Mouse (Mus musculus): ENCODE results near the gene Tspan15. TPM values are rescaled to one million over a fixed set of nuclear protein-coding genes. Genes with fewer than 3 reads are reported as not detected.

Tspan15 gene
- total RNA-seq, 2 experiments from 2014 or later, result 3.5 to 6.4 TPM

DNA sequence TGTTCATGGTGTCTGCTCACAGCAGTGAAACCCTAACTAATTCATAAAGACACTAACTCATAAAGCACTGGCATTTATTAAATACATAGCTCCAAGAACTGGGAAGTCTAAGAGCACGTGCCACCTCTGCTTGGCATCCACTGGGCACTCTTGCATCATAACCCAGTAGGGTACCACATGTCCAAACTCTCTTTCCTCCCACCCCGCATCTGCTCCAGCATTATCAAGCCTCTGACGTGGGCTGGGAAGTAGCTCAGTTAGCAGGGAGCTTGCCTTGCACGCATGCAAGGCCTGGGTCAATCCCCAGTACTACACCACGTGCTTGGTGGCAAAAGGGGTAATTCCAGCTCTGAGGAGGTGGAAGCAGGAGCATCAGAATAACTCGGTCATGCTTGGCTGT is 5.1 kb upstream of the Tspan15 start:
- no peak for DNase-seq
- intact Hi-C loops (cut with DNase I), result no loop called here

DNA sequence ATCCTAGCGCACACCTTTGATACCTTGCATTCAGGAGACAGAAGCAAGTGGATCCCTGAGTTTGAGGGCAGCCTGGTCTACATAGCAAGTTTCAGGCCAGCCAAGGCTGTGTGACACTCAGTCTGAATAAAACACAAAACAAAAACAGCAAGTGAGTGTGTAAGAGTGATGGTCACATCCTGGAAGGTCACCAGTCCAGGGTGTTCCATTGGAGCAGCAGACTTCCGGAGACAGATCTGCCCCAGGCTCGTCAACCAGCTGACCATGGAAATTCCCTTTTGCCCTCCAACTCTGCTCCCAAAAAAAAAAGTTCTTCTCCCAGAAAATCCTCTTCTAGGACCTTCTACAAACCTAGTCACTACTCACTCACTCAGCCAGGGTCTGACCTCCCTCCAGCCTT is 760 bp upstream of the Tspan15 start:
- intact Hi-C loops (cut with DNase I), result no loop called here
- no peak for DNase-seq

DNA sequence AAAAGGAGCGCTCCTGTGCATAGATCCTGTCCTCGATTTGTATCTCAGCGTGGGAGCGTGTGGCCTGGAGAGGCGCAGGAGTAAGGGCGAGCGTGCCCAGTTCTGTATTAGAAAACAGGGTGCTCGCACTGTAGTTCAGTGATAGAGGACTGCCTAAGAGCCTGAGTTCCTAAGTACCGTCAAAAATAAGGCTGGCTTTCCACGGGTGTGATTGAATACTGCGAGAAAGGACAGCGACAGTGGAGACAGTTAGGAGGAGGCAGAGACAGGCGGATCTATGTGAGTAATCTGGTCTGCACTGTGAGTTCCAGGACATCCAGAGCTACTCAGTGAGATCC is 313 bp upstream of the Tspan15 start:
- no peak for DNase-seq
- intact Hi-C loops (cut with DNase I), result no loop called here

DNA sequence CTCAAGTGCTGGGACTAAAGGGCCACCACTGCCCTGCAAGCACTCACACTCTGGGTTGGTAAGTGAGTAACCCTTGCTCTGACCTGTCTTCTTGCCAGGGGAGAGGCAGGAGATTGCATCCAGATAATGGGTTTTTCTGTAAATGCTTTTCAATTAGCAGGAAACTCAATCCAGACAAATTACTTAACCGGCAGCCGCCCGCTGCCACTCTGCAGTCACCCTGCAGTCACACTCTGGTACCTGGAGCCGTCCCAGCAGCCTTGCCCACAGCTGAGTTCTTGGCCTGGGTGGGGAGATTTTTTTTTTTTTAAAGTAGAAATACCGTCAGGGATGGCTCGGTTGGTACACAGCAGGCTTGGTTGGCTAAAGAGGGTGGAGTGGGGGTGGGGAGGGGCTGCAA is 2.9 kb downstream of the Tspan15 start:
- DNase-seq, result no peak
- intact Hi-C loops (cut with DNase I), result no loop called here

DNA sequence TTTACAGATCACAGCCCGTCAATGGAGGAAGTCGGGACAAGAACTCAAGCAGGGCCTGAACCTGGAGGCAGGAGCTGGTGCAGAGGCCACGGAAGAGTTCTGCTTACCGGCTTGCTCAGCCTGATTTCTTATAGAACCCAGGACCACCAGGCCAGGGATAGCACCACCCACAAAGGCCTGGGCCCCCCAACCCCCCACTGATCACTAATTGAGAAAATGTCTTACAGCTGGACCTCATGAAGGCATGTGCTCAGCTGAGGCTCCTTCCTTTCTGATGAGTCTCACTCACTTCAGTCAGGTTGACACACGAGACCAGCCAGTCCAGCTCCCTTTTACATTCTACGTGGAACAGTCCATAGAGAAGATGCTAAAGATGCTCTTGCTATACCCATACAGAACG is 5.2 kb downstream of the Tspan15 start:
- intact Hi-C loops (cut with DNase I), result no loop called here
- DNase-seq, result no peak

DNA sequence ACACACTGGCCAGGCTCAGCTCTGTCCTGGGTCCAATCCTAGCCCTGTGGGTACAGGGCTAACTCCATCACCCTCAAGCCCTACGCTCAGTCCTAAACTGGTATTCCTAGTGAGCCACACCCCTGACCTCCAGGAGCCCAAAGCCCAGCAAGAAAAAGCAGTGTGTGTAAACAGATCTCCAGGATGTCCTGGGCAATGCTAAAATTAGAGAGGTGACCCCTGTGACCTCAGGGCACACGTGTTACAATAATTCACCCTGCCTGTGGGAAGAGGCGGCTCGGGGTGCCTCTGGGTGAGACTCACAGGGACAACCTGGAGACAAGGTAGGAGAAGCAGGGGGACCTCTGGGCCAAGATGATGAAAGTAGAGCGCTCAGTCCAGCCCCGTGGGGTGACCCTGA is 6.8 kb downstream of the Tspan15 start:
- intact Hi-C loops (cut with DNase I), result no loop called here
- DNase-seq, result no peak

DNA sequence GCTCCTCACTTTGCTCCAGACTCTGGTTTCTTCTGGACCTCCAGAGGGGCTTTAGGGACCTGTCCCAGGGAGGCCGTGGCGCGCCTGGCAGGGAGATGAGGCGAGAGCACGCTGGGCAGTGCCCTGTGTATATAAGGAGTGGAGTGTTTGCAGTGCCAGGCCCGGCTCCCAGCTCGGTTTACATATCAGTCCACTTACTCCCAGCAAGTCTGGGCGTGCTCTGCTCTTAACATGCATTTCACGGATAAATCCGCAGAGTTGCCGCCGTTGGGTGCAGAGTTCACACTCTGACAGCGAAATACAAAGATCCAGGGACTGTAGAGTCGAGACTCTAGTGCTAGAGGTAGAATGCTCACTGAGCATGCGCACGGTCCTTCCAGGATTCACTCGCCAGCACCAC is 8.3 kb downstream of the Tspan15 start:
- intact Hi-C loops (cut with DNase I), result no loop called here
- DNase-seq, result no peak

DNA sequence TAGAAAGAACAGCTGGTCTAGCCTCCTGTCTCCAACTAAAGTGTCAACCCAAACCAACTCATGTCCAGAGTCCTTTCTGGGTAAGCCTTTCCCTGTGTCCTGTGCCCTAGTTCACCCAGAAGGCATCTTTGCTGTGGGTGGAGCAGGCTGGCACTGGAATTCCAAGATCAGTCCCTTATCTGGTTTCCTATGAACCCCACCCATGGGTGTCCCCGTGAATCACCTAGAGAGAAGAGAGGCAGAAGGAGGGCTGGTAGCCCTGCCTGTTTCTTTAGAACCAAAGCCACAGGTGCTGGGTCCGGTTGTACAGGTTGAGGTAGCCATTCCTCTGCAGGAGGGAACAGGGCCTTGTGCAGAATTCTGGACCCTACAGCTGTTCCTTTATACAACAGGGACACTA is 9.4 kb downstream of the Tspan15 start:
- no peak for DNase-seq
- intact Hi-C loops (cut with DNase I), result no loop called here

DNA sequence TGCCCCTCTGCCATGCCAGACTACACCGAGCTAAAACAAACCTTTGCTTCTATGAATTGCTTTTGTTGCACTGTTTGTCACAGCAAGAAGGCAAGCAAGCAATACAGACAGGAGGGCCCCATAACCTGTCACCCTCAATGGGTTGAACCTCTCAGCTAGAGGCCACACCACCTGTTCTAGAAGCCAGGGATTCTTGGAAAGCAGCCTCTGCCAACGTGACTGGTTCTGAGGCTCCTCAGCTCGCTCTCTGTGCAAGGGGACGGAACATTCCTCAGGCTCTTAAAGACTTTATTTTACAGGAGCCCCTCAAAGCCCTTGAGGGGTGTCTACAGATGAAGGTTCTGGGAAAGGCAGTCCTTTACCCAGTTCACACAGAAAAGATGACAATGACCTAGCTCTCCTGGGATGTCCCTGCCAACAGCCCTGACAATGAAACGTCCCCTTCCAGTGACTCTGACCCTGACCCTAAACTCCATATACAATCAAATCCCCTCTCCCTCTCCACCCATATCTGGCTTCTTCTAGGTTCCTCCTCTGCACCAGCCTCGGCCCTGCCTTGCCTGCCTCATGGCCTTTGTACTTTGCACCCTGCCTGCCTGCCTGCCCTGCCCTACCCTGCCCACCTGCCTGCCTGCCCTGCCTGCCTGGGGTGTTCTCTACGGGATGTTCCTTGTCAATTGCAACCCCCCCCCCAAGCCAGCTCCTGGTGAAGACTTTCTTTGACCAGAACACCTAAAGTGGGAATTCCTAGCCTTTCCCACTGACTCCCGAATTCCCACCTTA is 10.1 kb downstream of the Tspan15 start:
- intact Hi-C loops (cut with DNase I), result no loop called here
- no peak for DNase-seq

DNA sequence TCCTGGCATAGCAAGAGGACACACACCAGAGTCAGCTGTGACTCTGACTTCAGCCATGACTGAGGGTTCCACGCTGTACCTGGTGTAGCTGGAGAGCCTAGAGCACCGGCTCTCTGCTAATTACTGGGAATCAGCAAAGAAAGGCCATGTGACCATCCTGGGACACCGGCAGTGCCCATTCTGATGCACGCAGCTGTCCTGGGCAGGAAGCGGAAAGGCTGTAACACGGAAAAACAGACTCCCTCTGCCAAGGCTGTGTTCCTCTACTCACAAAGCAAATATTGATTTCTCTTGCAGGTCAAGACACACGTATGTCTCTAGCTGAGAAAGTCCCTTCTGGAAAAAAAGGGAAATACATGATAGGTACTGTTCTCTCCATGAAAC is 12.3 kb downstream of the Tspan15 start:
- DNase-seq, result no peak

DNA sequence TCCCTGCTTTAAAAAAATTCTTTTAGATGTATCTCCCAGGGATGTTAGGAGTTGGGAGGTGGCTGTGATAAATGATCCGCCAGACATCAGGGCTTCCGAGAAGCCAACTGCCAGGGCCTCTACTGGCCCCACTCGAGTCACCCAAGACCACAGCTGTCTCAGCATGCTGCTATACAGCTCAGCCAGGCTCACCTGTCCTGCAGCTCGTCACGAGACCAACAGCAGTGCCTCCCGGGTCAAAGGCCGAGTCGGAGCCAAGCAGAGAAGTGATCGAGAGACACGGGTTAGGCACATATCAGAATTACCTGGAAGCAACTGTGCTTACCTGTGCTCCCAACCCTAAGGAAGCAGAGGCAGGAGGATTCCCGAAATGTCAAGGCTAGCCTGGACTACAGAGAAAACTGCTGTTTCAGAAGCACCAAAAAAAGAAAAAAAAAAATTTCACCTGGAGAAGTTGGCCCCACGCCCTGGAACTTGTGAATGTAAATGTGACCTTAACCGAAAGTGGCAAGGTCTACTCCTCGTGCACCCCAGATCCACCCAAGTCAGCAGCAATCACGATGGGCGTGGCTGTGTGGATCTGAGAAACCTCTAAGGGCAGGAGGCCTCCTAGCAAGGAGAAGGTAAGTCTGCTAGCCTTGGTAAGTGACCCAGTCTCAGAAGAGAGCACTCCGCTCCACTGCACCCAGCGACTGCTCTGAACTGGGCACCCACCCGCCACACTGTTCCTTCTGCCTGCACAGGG is 12.8 kb downstream of the Tspan15 start:
- intact Hi-C loops (cut with DNase I), result no loop called here
- no peak for DNase-seq

More for the DNA sequence above, 12.3 kb downstream of the Tspan15 start:
- intact Hi-C loops (cut with DNase I), result no loop called here

DNA sequence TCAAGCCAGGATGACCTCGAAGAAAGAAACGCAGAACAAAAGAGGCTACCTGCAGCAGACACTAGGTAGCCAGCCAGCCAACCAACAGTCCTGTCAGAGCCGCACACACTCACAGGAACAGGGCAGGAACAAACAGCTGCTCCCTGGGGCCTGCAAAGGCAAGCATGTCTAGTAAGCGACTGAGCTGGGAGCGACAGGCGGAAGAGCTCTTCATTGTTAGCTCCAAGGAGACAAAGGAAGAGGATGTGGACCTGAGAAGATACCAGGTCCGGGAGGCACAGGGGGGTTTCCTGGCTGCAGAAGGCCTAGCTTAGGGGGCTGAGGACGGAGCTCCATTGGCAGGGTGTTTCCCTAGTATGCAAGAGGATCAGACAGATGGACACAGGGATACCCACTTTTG is 13.9 kb downstream of the Tspan15 start:
- no peak for DNase-seq
- intact Hi-C loops (cut with DNase I), result no loop called here

DNA sequence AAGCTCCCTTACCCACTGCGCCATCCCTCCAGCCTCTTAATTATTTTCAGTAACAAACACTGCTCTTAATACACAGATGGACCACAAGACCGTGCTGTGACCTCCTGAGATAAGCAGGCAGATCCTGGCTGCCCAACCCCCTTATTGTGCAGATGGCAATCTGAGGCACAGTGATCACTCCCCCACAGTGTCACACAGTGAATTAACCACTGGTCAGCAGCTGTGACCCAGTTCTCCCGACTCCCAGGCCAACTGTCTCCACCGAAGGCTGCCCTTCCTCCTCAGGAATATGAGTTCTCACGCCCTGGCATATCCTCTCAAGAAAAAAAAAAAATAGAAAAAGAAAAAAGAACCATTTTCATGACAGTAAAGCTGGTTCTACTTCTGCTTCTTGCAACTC is 14.5 kb downstream of the Tspan15 start:
- intact Hi-C loops (cut with DNase I), result no loop called here
- no peak for DNase-seq

DNA sequence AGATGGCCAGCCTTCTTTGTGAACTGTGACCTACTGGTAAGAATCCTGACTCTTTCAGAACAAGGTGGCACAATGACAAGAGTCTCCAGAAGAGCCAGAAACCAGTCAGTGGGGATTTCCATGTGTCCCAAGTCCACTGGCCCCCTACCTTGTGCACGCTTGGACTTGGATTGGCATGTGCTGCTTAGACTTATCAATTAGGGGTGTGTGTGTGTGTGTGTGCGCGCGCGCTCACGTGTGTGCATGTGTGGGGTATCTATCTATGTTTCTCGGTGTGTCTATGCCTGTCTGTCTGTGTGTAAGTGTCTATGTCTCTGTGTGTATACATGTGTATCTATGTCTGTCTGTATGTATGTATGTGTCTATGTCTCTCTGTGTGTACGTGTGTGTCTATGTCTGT is 15.4 kb downstream of the Tspan15 start:
- no peak for DNase-seq
- intact Hi-C loops (cut with DNase I), result no loop called here

DNA sequence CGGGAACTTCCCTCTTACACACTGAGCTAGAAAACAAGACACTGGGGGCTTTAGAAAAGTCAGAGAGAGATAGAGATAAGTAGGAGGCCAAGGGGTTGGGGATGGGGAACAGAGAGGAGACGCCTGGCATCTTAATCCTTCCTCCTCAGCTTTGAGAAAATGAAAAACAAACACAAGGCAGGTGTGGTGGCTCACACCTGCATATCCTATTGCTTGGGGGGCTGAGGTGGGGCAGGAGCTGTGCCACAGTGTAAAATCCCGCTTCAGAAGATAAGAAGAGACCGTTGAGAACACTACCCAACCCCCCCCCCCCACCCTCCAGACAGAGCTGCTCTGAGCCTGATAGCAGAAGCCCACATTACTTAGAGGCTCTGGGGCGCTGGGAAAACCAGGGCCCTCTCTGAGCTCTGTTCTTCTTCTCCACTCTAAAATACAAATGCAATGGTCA is 15.9 kb downstream of the Tspan15 start:
- intact Hi-C loops (cut with DNase I), result no loop called here
- no peak for DNase-seq

DNA sequence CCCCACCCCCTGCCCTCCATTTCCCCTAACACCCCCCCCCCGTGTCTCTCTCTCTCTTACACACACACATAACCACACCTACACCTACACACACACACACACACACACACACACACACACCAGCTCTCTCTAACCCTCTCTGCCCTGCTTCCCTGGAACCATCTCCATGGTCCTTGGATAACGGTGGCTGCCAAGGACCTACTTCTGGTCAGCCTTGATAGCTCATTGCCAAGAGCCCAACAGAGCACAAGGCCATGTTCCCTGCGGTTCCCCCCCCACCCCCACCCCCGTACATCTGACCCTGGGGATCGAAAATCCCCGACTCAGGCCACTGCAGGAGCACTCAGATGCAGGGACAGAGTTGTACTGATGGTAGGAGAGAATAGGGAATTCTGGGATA is 19.7 kb downstream of the Tspan15 start:
- no peak for DNase-seq
- intact Hi-C loops (cut with DNase I), result no loop called here

DNA sequence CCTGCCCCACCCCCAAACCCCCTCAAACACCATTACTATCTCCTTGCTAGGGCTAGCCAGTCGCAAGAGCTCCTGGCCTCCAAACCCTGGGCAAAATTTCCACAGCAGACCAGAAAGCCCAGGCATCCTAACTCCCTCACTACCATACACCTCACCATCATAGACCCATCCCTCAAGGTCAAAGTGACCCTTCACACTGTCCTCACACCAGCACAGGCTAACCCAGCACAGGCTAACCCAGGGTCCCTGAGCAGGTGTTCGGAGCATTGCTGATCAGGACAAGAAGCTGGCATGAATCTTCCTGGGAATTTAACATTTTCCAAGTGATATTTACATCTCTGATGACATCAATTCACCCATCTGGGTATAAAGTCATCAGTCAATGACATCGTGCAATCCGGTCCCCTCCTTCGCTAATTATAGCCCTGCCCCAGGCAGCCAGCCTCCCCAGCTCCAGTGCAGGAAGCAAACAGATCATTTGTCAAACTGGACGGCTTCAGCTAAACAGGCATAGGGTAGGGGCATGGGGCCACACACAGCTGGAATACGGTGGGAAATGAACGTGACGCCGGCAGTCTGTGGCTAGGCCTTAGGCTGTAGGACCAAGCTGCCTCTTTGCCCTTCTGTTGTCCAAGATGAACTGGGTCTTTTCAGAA is 22.7 kb downstream of the Tspan15 start:
- intact Hi-C loops (cut with DNase I), result no loop called here
- no peak for DNase-seq

DNA sequence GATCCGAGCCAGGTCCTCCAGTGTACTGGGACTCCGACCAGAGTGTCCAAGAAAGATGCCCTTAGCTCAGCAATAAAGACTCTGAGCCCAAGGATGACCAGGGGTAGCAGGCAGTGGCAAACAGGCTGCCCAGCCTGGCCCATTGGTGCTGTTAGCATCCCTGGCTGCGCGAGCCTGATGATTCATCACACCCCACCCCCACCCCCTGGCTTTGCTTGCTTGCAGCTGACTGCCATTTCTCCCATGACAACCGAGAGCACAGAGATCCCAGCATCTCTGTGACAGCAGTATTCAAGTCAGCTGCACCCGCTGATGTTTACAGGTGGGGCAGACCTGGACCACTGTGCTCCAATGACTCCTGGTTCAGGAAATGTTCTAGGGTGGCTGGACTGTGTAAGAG is 28.5 kb downstream of the Tspan15 start:
- intact Hi-C loops (cut with DNase I), result no loop called here
- DNase-seq, result no peak

DNA sequence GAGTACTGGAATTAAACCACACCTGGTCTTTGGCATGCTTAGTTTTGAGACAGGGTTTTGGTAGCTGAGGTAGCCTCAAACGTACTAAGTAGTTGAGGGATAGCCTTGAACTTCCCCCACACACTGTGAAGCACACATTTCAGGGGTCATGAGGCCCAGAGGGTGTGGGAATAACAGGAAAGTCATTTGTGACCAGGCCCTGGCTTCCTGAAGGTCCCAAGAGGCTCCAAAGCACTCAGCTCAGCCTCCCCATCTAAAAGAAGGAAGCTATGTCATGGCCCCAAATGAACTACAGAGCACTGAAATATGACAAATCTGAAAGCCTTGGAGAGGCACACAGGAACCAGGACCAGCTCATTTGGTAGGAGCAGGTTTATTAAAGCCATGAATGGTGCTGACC is 32.2 kb downstream of the Tspan15 start:
- no peak for DNase-seq
- intact Hi-C loops (cut with DNase I), result no loop called here

DNA sequence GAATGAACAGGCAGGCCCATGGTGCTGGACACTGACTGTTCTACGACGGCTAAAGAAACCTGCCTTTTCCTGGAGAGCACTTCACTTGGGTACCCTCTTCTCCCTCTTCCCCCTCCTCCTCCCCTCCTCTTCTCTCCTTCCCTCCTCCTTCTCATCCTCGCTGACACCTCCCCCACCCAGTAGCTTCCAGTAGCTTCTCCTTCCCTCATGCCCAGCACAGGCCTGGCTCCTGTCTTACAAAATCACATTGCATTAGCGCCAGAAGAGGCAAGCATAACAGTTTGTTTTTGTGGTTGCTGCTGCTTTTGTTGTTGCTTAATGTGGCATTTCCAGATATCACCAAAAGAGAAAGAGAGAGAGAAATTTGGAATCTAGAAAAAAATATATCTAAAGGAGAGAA is 33.6 kb downstream of the Tspan15 start:
- DNase-seq, result no peak

DNA sequence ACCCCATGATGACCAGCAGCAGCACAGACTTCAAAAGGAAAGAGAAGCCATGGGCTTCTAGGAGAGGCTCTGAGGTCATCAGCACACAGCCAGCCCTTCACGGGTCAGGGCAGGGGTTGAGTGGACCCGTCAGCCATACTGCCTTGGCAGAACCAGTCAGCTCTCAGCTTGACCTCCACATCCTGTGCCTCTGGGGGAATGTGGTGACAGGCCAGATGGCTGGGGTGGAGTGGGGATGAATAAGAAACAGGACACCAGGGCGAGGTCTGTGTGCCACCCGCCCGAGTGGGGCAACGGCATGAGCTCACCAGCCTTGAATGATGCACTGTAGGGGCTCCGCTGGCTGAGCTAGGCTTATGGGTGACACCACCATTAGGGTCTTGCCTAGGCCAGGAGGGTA is 35.7 kb downstream of the Tspan15 start:
- intact Hi-C loops (cut with DNase I), result no loop called here
- no peak for DNase-seq

More for the DNA sequence above, 33.6 kb downstream of the Tspan15 start:
- intact Hi-C loops (cut with DNase I), result no loop called here

DNA sequence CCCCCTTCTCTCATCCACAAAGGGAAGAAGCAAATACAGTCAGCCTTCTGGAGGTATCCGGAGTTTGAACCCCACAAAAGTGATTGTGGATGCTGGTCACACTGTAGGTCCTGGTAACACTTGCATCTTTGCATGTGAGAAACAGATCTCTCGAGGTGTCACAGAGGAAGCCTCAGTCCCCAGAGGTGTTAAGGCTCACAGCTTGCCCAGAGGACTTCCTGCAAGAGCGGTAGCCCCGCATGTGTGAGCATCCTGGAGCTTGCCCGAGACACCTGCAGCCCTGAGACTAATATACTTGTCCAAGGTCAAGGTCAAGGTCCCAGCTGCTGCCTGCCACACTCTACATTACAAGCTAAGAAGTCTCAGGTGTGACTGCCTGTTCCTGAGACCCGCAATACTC is 36.1 kb downstream of the Tspan15 start:
- intact Hi-C loops (cut with DNase I), result no loop called here
- DNase-seq, result no peak

All from gastrocnemius, postnatal 36 days (tissue).